Mouse (Mus musculus): ENCODE data around the gene Gm13539. TPM values are rescaled to one million over a fixed set of nuclear protein-coding genes. Genes with fewer than 3 reads are reported as not detected.

The Gm13539 gene
- polyA plus RNA-seq, 1 experiment from 2014 or later = not detected

DNA sequence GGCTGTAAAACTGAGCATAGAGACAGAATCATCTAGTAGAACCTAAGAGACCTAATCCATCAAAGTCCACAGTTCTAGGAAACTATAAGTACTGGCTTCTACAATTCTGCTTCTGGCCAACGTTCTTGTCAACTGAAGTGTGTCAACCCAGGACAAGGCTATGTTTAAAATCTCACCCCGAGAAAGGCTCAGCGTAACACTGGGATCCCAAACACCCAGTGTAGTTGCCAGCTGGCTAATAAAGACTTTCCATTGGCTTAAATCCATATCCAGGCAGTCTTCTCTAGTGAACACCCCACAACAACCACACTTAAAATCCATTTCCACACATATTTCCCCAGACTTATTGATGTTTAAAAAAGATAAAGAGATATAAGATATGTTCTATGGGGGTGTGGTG lies 48.7 kb downstream of the Gm13539 start:
- WGBS = 67% methylated on average over 3 of the region's 3 CpGs
- Histone ChIP-seq H3K27me3 (replicated peaks) (no peaks in the 10 kb centered on the region), H3K9ac (no peak overlapping the region), H3K36me3 (no peaks in the 10 kb centered on the region), H3K27ac (no peak overlapping the region), H3K4me1 (no peaks in the 10 kb centered on the region), H3K9me3 (no peaks in the 10 kb centered on the region), H3K4me3 (replicated peaks) (no peak overlapping the region), H3K4me2 (no peak overlapping the region)
- ATAC-seq (ENCODE audit: insufficient read depth, low FRiP score, low read depth) = no peak

DNA sequence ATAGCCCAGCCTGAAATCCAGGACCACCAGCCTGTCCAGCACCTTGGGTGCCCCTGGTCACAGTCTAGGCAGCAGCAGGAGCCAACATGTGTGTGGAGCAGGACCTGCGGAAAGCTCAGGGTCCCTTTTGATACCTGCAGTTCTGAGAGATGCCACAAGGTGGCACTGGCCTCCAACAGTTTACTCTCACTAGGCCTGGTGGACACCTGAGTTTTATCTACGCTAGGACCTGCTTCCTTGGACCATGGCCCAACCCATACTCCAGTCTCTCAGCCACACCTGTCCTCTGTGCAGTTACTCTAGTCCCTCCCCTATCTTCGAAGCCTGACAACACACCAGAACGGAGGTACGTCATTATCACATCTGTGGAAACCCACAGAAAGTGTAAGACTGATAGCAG lies 54.2 kb downstream of the Gm13539 start:
- no peak overlapping the region for H3K4me2 ChIP-seq
- H3K9me3 ChIP-seq = no peaks in the 10 kb centered on the region
- no peak; the same call in 1 of the 2 replicates for ATAC-seq (ENCODE audit: insufficient read depth, low FRiP score, low read depth)
- no peak overlapping the region for H3K4me3 ChIP-seq (replicated peaks)
- WGBS = 36% methylated on average over 5 of the region's 5 CpGs
- no peak overlapping the region for H3K27ac ChIP-seq
- no peaks in the 10 kb centered on the region for H3K4me1 ChIP-seq
- no peaks in the 10 kb centered on the region for H3K36me3 ChIP-seq
- H3K9ac ChIP-seq = no peak overlapping the region
- H3K27me3 ChIP-seq (replicated peaks) = no peaks in the 10 kb centered on the region

Other genes with a start within 250 kb of the Gm13539 start
- 29.4 and 31.2 TPM in 2 replicates for gene Traf2, start 235.3 kb upstream of the Gm13539 start, polyA plus RNA-seq (2015; fragmentation: Nextera tagmentation; extraction: Ambion mirVana)
- gene Edf1, start 224.4 kb upstream of the Gm13539 start, polyA plus RNA-seq (2015; fragmentation: Nextera tagmentation; extraction: Ambion mirVana) = 371 and 375 TPM in 2 replicates
- 74.5 and 104 TPM in 2 replicates for gene Mamdc4, start 207.4 kb upstream of the Gm13539 start, polyA plus RNA-seq (2015; fragmentation: Nextera tagmentation; extraction: Ambion mirVana)
- gene Phpt1, start 207.0 kb upstream of the Gm13539 start, polyA plus RNA-seq (2015; fragmentation: Nextera tagmentation; extraction: Ambion mirVana) = 144 and 151 TPM in 2 replicates
- 1.0 and 1.1 TPM in 2 replicates for gene Ajm1, start 200.5 kb upstream of the Gm13539 start, polyA plus RNA-seq (2015; fragmentation: Nextera tagmentation; extraction: Ambion mirVana)
- 64.2 and 65.6 TPM in 2 replicates for gene Rabl6, start 173.7 kb upstream of the Gm13539 start, polyA plus RNA-seq (2015; fragmentation: Nextera tagmentation; extraction: Ambion mirVana)
- gene Ccdc183, start 164.6 kb upstream of the Gm13539 start, polyA plus RNA-seq (2015; fragmentation: Nextera tagmentation; extraction: Ambion mirVana) = 0.19 and 0.21 TPM in 2 replicates
- gene Tmem141, start 160.3 kb upstream of the Gm13539 start, polyA plus RNA-seq (2015; fragmentation: Nextera tagmentation; extraction: Ambion mirVana) = 24.3 and 25.0 TPM in 2 replicates
- gene Fcna, start 154.2 kb upstream of the Gm13539 start, polyA plus RNA-seq (2015; fragmentation: Nextera tagmentation; extraction: Ambion mirVana) = 4.0 and 6.2 TPM in 2 replicates
- gene Lcn8, start 129.1 kb upstream of the Gm13539 start, polyA plus RNA-seq (2015; fragmentation: Nextera tagmentation; extraction: Ambion mirVana) = not detected in 2 replicates
- not detected in 2 replicates for gene Lcn5, start 124.3 kb upstream of the Gm13539 start, polyA plus RNA-seq (2015; fragmentation: Nextera tagmentation; extraction: Ambion mirVana)
- not detected in 2 replicates for gene Lcn6, start 105.5 kb upstream of the Gm13539 start, polyA plus RNA-seq (2015; fragmentation: Nextera tagmentation; extraction: Ambion mirVana)
- not detected in 2 replicates for gene Lcn10, start 99.5 kb upstream of the Gm13539 start, polyA plus RNA-seq (2015; fragmentation: Nextera tagmentation; extraction: Ambion mirVana)
- not detected in 2 replicates for gene Obp2a, start 82.2 kb upstream of the Gm13539 start, polyA plus RNA-seq (2015; fragmentation: Nextera tagmentation; extraction: Ambion mirVana)
- gene Bmyc, start 75.5 kb upstream of the Gm13539 start, polyA plus RNA-seq (2015; fragmentation: Nextera tagmentation; extraction: Ambion mirVana) = 79.4 and 83.4 TPM in 2 replicates
- gene Obp2b, start 45.2 kb upstream of the Gm13539 start, polyA plus RNA-seq (2015; fragmentation: Nextera tagmentation; extraction: Ambion mirVana) = not detected in 2 replicates
- gene Lcn3, start 16.7 kb upstream of the Gm13539 start, polyA plus RNA-seq (2015; fragmentation: Nextera tagmentation; extraction: Ambion mirVana) = not detected in 2 replicates
- not detected in 2 replicates for gene Lcn11, start 5.2 kb upstream of the Gm13539 start, polyA plus RNA-seq (2015; fragmentation: Nextera tagmentation; extraction: Ambion mirVana)
- gene Glt6d1, start 33.6 kb downstream of the Gm13539 start, polyA plus RNA-seq (2015; fragmentation: Nextera tagmentation; extraction: Ambion mirVana) = not detected in 2 replicates
- gene Lcn9, start 40.9 kb downstream of the Gm13539 start, polyA plus RNA-seq (2015; fragmentation: Nextera tagmentation; extraction: Ambion mirVana) = not detected in 2 replicates
- not detected in 2 replicates for gene Sohlh1, start 65.0 kb downstream of the Gm13539 start, polyA plus RNA-seq (2015; fragmentation: Nextera tagmentation; extraction: Ambion mirVana)
- 0.39 and 0.62 TPM in 2 replicates for gene Kcnt1, start 81.5 kb downstream of the Gm13539 start, polyA plus RNA-seq (2015; fragmentation: Nextera tagmentation; extraction: Ambion mirVana)
- 18.6 and 19.0 TPM in 2 replicates for gene Camsap1, start 201.0 kb downstream of the Gm13539 start, polyA plus RNA-seq (2015; fragmentation: Nextera tagmentation; extraction: Ambion mirVana)
- 87.6 and 105 TPM in 2 replicates for gene Ubac1, start 239.5 kb downstream of the Gm13539 start, polyA plus RNA-seq (2015; fragmentation: Nextera tagmentation; extraction: Ambion mirVana)